Mouse (Mus musculus): ENCODE results near the gene Actr8.

Actr8 gene

GRCm38 (mm10) chr14:30039413-30039812, 61.3 kb downstream of the Actr8 start:
- DNase-seq (ENCODE audit: low spot score): no peak

GRCm38 (mm10) chr14:30041836-30042235, 63.7 kb downstream of the Actr8 start:
- DNase-seq (ENCODE audit: low spot score): no peak

GRCm38 (mm10) chr14:30043356-30043940, 65.3 kb downstream of the Actr8 start:
- no peak for DNase-seq (ENCODE audit: low spot score)

GRCm38 (mm10) chr14:30045239-30045638, 67.1 kb downstream of the Actr8 start:
- no peak for DNase-seq (ENCODE audit: low spot score)

GRCm38 (mm10) chr14:30045704-30046220, 67.6 kb downstream of the Actr8 start:
- no peak for DNase-seq (ENCODE audit: low spot score)

- no peak for DNase-seq (ENCODE audit: low spot score)
Observed at GRCm38 (mm10) chr14:30046976-30047375, 68.8 kb downstream of the Actr8 start.

- no peak for DNase-seq (ENCODE audit: low spot score)
Observed at GRCm38 (mm10) chr14:30048049-30048448, 69.9 kb downstream of the Actr8 start.

- DNase-seq (ENCODE audit: low spot score): no peak
Observed at GRCm38 (mm10) chr14:30050280-30050679, 72.1 kb downstream of the Actr8 start.

GRCm38 (mm10) chr14:30054922-30055321, 76.8 kb downstream of the Actr8 start:
- no peak for DNase-seq (ENCODE audit: low spot score)

Measured in layer of hippocampus, adult 11-12 months (tissue).